ENCODE assay signal across 8 mouse cellular contexts in genomic region chr2:27474621-27475484, GRCm38 (mm10). TPM values are rescaled to one million over a fixed set of nuclear protein-coding genes. Genes with fewer than 3 reads are reported as not detected.
DNase-seq lines count a peak whose midpoint lies in the region; ATAC-seq lines count a peak whose summit lies in the region.

No protein-coding gene starts in this region.

- no peaks in the 10 kb centered on the region for H3K27me3 ChIP-seq in neural tube, embryonic 11.5 days (ENCODE audit: control insufficient read depth, insufficient read depth, low read length)
- no peaks in the 10 kb centered on the region for H3K27me3 ChIP-seq in intestine, embryonic 16.5 days (replicated peaks; ENCODE audit: control insufficient read depth, insufficient read depth, low read length)

- peak overlapping the region; percentile 95 for H3K27ac ChIP-seq in neural tube, embryonic 11.5 days (ENCODE audit: low read depth, low read length)
- peak overlapping the region; percentile 95 for H3K27ac ChIP-seq in intestine, embryonic 16.5 days (ENCODE audit: low read length)

- H3K9me3 ChIP-seq in neural tube, embryonic 11.5 days (ENCODE audit: control insufficient read depth, low read length): no peaks in the 10 kb centered on the region
- no peaks in the 10 kb centered on the region for H3K9me3 ChIP-seq in intestine, embryonic 16.5 days (ENCODE audit: control insufficient read depth, low read length)

- peak; percentile 33 for ATAC-seq in neural tube, embryonic 11.5 days (ENCODE audit: insufficient read depth, low FRiP score, low TSS enrichment)
- peak; percentile 1; the same call in 1 of the 2 replicates for ATAC-seq in granulocyte monocyte progenitor cell, adult 5-6 weeks (replicated peaks; ENCODE audit: poor library complexity, severe bottlenecking)
- peak; percentile 37 for ATAC-seq in intestine, embryonic 16.5 days

- H3K4me2 ChIP-seq in neural tube, embryonic 11.5 days (ENCODE audit: low read depth): peak overlapping the region; percentile 70
- peak overlapping the region; percentile 89 for H3K4me2 ChIP-seq in intestine, embryonic 16.5 days (ENCODE audit: low read depth, low read length)

- WGBS in neural tube, embryonic 11.5 days: under 1% methylated on average over 73 of the region's 84 CpGs
- WGBS in intestine, embryonic 16.5 days: under 1% methylated on average over 79 of the region's 84 CpGs

- peak overlapping the region; percentile 98 for H3K4me3 ChIP-seq in neural tube, embryonic 11.5 days (ENCODE audit: low read depth, low read length)
- H3K4me3 ChIP-seq in intestine, embryonic 16.5 days (ENCODE audit: low read length): peak overlapping the region; percentile 99

- H3K4me1 ChIP-seq in neural tube, embryonic 11.5 days (ENCODE audit: control insufficient read depth, insufficient read depth, low read length): peaks cover 26% of the 10 kb centered on the region
- peaks cover 47% of the 10 kb centered on the region for H3K4me1 ChIP-seq in intestine, embryonic 16.5 days (ENCODE audit: control insufficient read depth, insufficient read depth, low read length)

- H3K36me3 ChIP-seq in neural tube, embryonic 11.5 days (ENCODE audit: control insufficient read depth, insufficient read depth, low read length): no peaks in the 10 kb centered on the region; the same call in 1 of the 2 replicates
- no peaks in the 10 kb centered on the region for H3K36me3 ChIP-seq in intestine, embryonic 16.5 days (ENCODE audit: control insufficient read depth, insufficient read depth, low read length)

- DNase-seq in neural tube, embryonic 11.5 days (ENCODE audit: low spot score): peak; percentile 52
- no peak for DNase-seq in neural tube, embryonic 10.5 days (ENCODE audit: extremely low spot score, low spot score)
- peak; percentile 67 for DNase-seq in cerebellum, adult 9-11 months
- DNase-seq in lung, adult 18-20 months: peak; percentile 22 to 31
- DNase-seq in retina, postnatal 1 day: peak; percentile 64
- DNase-seq in urinary bladder, postnatal 25 days (ENCODE audit: low spot score): peak; percentile 41

- peak overlapping the region; percentile 98 for H3K9ac ChIP-seq in neural tube, embryonic 11.5 days (ENCODE audit: low read length)
- peak overlapping the region; percentile 97 for H3K9ac ChIP-seq in intestine, embryonic 16.5 days (ENCODE audit: low read depth, low read length)

RNA-seq across cellular contexts. Expression of gene Brd3, which starts 32.6 kb away (rescaled TPM):
- polyA plus RNA-seq in neural tube, embryonic 11.5 days (2014; fragmentation: Nextera tagmentation; extraction: Ambion mirVana): 198 and 204 TPM in 2 replicates
- total RNA-seq in granulocyte monocyte progenitor cell, adult 5-6 weeks (2014; fragmentation: Nextera tagmentation): 35.9 and 65.0 TPM in 2 replicates
- total RNA-seq in granulocyte monocyte progenitor cell, adult 5-6 weeks (2017): 25.6 and 26.3 TPM in 2 replicates
- polyA plus RNA-seq in intestine, embryonic 16.5 days (2015; fragmentation: Nextera tagmentation; extraction: Ambion mirVana): 82.5 and 85.9 TPM in 2 replicates

RNA-seq across cellular contexts. Expression of gene Brd3os, which starts 32.7 kb away (rescaled TPM):
- polyA plus RNA-seq in neural tube, embryonic 11.5 days (2014; fragmentation: Nextera tagmentation; extraction: Ambion mirVana): 15.8 and 16.2 TPM in 2 replicates
- total RNA-seq in granulocyte monocyte progenitor cell, adult 5-6 weeks (2014; fragmentation: Nextera tagmentation): 0.77 and 2.9 TPM in 2 replicates
- total RNA-seq in granulocyte monocyte progenitor cell, adult 5-6 weeks (2017): not detected in 2 replicates
- polyA plus RNA-seq in intestine, embryonic 16.5 days (2015; fragmentation: Nextera tagmentation; extraction: Ambion mirVana): 4.6 and 5.5 TPM in 2 replicates

RNA-seq across cellular contexts. Expression of gene Wdr5, which starts 40.1 kb away (rescaled TPM):
- 64.5 and 69.1 TPM in 2 replicates for polyA plus RNA-seq in neural tube, embryonic 11.5 days (2014; fragmentation: Nextera tagmentation; extraction: Ambion mirVana)
- 61.9 and 77.1 TPM in 2 replicates for total RNA-seq in granulocyte monocyte progenitor cell, adult 5-6 weeks (2014; fragmentation: Nextera tagmentation)
- 76.8 and 88.0 TPM in 2 replicates for total RNA-seq in granulocyte monocyte progenitor cell, adult 5-6 weeks (2017)
- 40.0 and 44.8 TPM in 2 replicates for polyA plus RNA-seq in intestine, embryonic 16.5 days (2015; fragmentation: Nextera tagmentation; extraction: Ambion mirVana)

RNA-seq across cellular contexts. Expression of gene Vav2, which starts 48.0 kb away (rescaled TPM):
- 15.0 and 17.3 TPM in 2 replicates for polyA plus RNA-seq in neural tube, embryonic 11.5 days (2014; fragmentation: Nextera tagmentation; extraction: Ambion mirVana)
- total RNA-seq in granulocyte monocyte progenitor cell, adult 5-6 weeks (2014; fragmentation: Nextera tagmentation): 6.3 and 14.9 TPM in 2 replicates
- total RNA-seq in granulocyte monocyte progenitor cell, adult 5-6 weeks (2017): 6.9 and 7.2 TPM in 2 replicates
- polyA plus RNA-seq in intestine, embryonic 16.5 days (2015; fragmentation: Nextera tagmentation; extraction: Ambion mirVana): 4.1 and 4.8 TPM in 2 replicates
